In genomic region chr19:4119716-4120487, GRCm38 (mm10) we compare ENCODE assay signal across 8 mouse cellular contexts. TPM values are rescaled to one million over a fixed set of nuclear protein-coding genes. Genes with fewer than 3 reads are reported as not detected.
DNase-seq lines count a peak whose midpoint lies in the region; ATAC-seq and TF ChIP-seq lines count a peak whose summit lies in the region.
"Had no signal": no experiment of that assay in that cellular context is flagged by ENCODE, and none has a peak within 500 bp of the region (broad histone marks: within the 10 kb centered on the region; RNA-seq: fewer than 3 reads in every experiment).

No protein-coding gene starts in this region.

- ATAC-seq in megakaryocyte, adult 5-6 weeks (ENCODE audit: poor library complexity, severe bottlenecking), result no peak
- ATAC-seq in embryonic facial prominence, embryonic 12.5 days (ENCODE audit: insufficient number of reproducible peaks, insufficient read depth, low FRiP score, low TSS enrichment), result no peak
- no peak for ATAC-seq in hindbrain, postnatal 0 days
- ATAC-seq in neural tube, embryonic 15.5 days (ENCODE audit: low FRiP score), result no peak
- no peak for ATAC-seq in frontal cortex, adult (ENCODE audit: low TSS enrichment)

- no peak for DNase-seq in hindbrain, postnatal 0 days (ENCODE audit: low spot score)
- DNase-seq in gastrocnemius, adult 18-20 months (ENCODE audit: low spot score), result no peak

- peaks cover 97% of the 10 kb centered on the region for H3K4me1 ChIP-seq in megakaryocyte, embryonic 14.5 days
- H3K4me1 ChIP-seq in embryonic facial prominence, embryonic 12.5 days, result 0 out of 2 replicates have a peak, but pooled peaks cover 9% of the 10 kb centered on the region
- H3K4me1 ChIP-seq in hindbrain, postnatal 0 days (ENCODE audit: insufficient read depth, low read length), result peaks cover 8% of the 10 kb centered on the region
- H3K4me1 ChIP-seq in neural tube, embryonic 15.5 days, result peaks cover 21% of the 10 kb centered on the region

- H3K9ac ChIP-seq in embryonic facial prominence, embryonic 12.5 days, result no peak overlapping the region
- H3K9ac ChIP-seq in hindbrain, postnatal 0 days (replicated peaks; ENCODE audit: low read length), result no peak overlapping the region
- H3K9ac ChIP-seq in neural tube, embryonic 15.5 days (replicated peaks), result peak overlapping the region; percentile 21; the same call in 1 of the 2 replicates

- H3K4me3 ChIP-seq in megakaryocyte, embryonic 14.5 days (replicated peaks), result peak overlapping the region; percentile 95
- peak overlapping the region; percentile 51; the same call in 1 of the 2 replicates for H3K4me3 ChIP-seq in embryonic facial prominence, embryonic 12.5 days
- no peak overlapping the region for H3K4me3 ChIP-seq in hindbrain, postnatal 0 days (ENCODE audit: low read length)
- H3K4me3 ChIP-seq in neural tube, embryonic 15.5 days (replicated peaks), result peak overlapping the region; percentile 62

- no peaks in the 10 kb centered on the region for H3K9me3 ChIP-seq in megakaryocyte, embryonic 14.5 days
- H3K9me3 ChIP-seq in embryonic facial prominence, embryonic 12.5 days, result no peaks in the 10 kb centered on the region
- H3K9me3 ChIP-seq in hindbrain, postnatal 0 days (ENCODE audit: low read length), result no peaks in the 10 kb centered on the region
- H3K9me3 ChIP-seq in neural tube, embryonic 15.5 days (replicated peaks), result no peaks in the 10 kb centered on the region

- no peak overlapping the region for H3K27ac ChIP-seq in embryonic facial prominence, embryonic 12.5 days
- no peak overlapping the region for H3K27ac ChIP-seq in hindbrain, postnatal 0 days
- no peak overlapping the region for H3K27ac ChIP-seq in neural tube, embryonic 15.5 days (replicated peaks)

- H3K36me3 ChIP-seq in megakaryocyte, embryonic 14.5 days (replicated peaks; ENCODE audit: low read length), result peaks cover 56% of the 10 kb centered on the region
- peaks cover 34% of the 10 kb centered on the region for H3K36me3 ChIP-seq in embryonic facial prominence, embryonic 12.5 days
- H3K36me3 ChIP-seq in hindbrain, postnatal 0 days (ENCODE audit: insufficient read depth, low read length), result peaks cover 10% of the 10 kb centered on the region; the same call in 1 of the 2 replicates
- peaks cover 34% of the 10 kb centered on the region for H3K36me3 ChIP-seq in neural tube, embryonic 15.5 days

- no peaks in the 10 kb centered on the region for H3K27me3 ChIP-seq in megakaryocyte, embryonic 14.5 days (replicated peaks)
- no peaks in the 10 kb centered on the region for H3K27me3 ChIP-seq in embryonic facial prominence, embryonic 12.5 days
- no peaks in the 10 kb centered on the region for H3K27me3 ChIP-seq in hindbrain, postnatal 0 days (ENCODE audit: insufficient read depth, low read length)
- no peaks in the 10 kb centered on the region for H3K27me3 ChIP-seq in neural tube, embryonic 15.5 days (replicated peaks)

- peak overlapping the region; percentile 54 for H3K4me2 ChIP-seq in embryonic facial prominence, embryonic 12.5 days (replicated peaks)
- H3K4me2 ChIP-seq in hindbrain, postnatal 0 days (ENCODE audit: low read depth, low read length), result peak overlapping the region; percentile 50; the same call in 1 of the 2 replicates
- H3K4me2 ChIP-seq in neural tube, embryonic 15.5 days, result peak overlapping the region; percentile 48

- no peak for TF ChIP-seq CTCF in hindbrain, postnatal 0 days (IDR thresholded peaks at IDR 0.05; ENCODE audit: low read depth)

- WGBS in embryonic facial prominence, embryonic 12.5 days, result 88% methylated on average over 6 of the region's 6 CpGs
- WGBS in hindbrain, postnatal 0 days, result 92% methylated on average over 6 of the region's 6 CpGs
- 88% methylated on average over 6 of the region's 6 CpGs for WGBS in neural tube, embryonic 15.5 days

RNA-seq across cellular contexts. Expression of gene Aip, which starts 5.8 kb away (rescaled TPM):
- 293 and 434 TPM in 2 replicates for polyA plus RNA-seq in megakaryocyte, embryonic 14.5 days (2012; ENCODE audit: insufficient read depth, low replicate concordance)
- total RNA-seq in megakaryocyte, adult 5-6 weeks (2015), result 111 and 139 TPM in 2 replicates
- total RNA-seq in megakaryocyte, adult 5-6 weeks (2017), result 72.5 and 76.7 TPM in 2 replicates
- polyA plus RNA-seq in embryonic facial prominence, embryonic 12.5 days (2016; fragmentation: Nextera tagmentation; extraction: Ambion mirVana), result 85.2 and 90.8 TPM in 2 replicates
- 33.4 and 38.2 TPM in 2 replicates for total RNA-seq in hindbrain, postnatal 0 days (2014; rRNA removed)
- 89.4 and 94.3 TPM in 2 replicates for polyA plus RNA-seq in hindbrain, postnatal 0 days (2015; fragmentation: Nextera tagmentation; extraction: Ambion mirVana)
- 105 and 111 TPM in 2 replicates for polyA plus RNA-seq in neural tube, embryonic 15.5 days (2015; fragmentation: Nextera tagmentation; extraction: Ambion mirVana)
- total RNA-seq in gastrocnemius, adult 18-20 months (2021), result 10 to 100 TPM; 82.2 to 84.7 TPM

RNA-seq across cellular contexts. Expression of gene Gpr152, which starts 19.7 kb away (rescaled TPM):
- polyA plus RNA-seq in megakaryocyte, embryonic 14.5 days (2012; ENCODE audit: insufficient read depth, low replicate concordance), result not detected in 2 replicates
- not detected in 2 replicates for total RNA-seq in megakaryocyte, adult 5-6 weeks (2015)
- not detected in 2 replicates for total RNA-seq in megakaryocyte, adult 5-6 weeks (2017)
- polyA plus RNA-seq in embryonic facial prominence, embryonic 12.5 days (2016; fragmentation: Nextera tagmentation; extraction: Ambion mirVana), result not detected in 2 replicates
- 0.37 TPM in 1 of 2 replicates, not detected in the other for total RNA-seq in hindbrain, postnatal 0 days (2014; rRNA removed)
- polyA plus RNA-seq in hindbrain, postnatal 0 days (2015; fragmentation: Nextera tagmentation; extraction: Ambion mirVana), result 0.05 TPM in 1 of 2 replicates, not detected in the other
- polyA plus RNA-seq in neural tube, embryonic 15.5 days (2015; fragmentation: Nextera tagmentation; extraction: Ambion mirVana), result not detected in 2 replicates
- not detected for total RNA-seq in gastrocnemius, adult 18-20 months (2021)
- polyA plus RNA-seq: macrophage had no signal

RNA-seq across cellular contexts. Expression of gene Pitpnm1, which starts 20.1 kb away (rescaled TPM):
- polyA plus RNA-seq in megakaryocyte, embryonic 14.5 days (2012; ENCODE audit: insufficient read depth, low replicate concordance), result 122 and 153 TPM in 2 replicates
- 38.3 and 47.7 TPM in 2 replicates for total RNA-seq in megakaryocyte, adult 5-6 weeks (2015)
- total RNA-seq in megakaryocyte, adult 5-6 weeks (2017), result 30.2 and 38.9 TPM in 2 replicates
- polyA plus RNA-seq in embryonic facial prominence, embryonic 12.5 days (2016; fragmentation: Nextera tagmentation; extraction: Ambion mirVana), result 8.9 and 10.9 TPM in 2 replicates
- total RNA-seq in hindbrain, postnatal 0 days (2014; rRNA removed), result 134 and 142 TPM in 2 replicates
- 88.0 and 91.9 TPM in 2 replicates for polyA plus RNA-seq in hindbrain, postnatal 0 days (2015; fragmentation: Nextera tagmentation; extraction: Ambion mirVana)
- polyA plus RNA-seq in neural tube, embryonic 15.5 days (2015; fragmentation: Nextera tagmentation; extraction: Ambion mirVana), result 72.1 and 80.9 TPM in 2 replicates
- 1 to 10 TPM; 2.0 to 3.7 TPM for total RNA-seq in gastrocnemius, adult 18-20 months (2021)

RNA-seq across cellular contexts. Expression of gene Cdk2ap2, which starts 22.9 kb away (rescaled TPM):
- 140 and 181 TPM in 2 replicates for polyA plus RNA-seq in megakaryocyte, embryonic 14.5 days (2012; ENCODE audit: insufficient read depth, low replicate concordance)
- 245 and 277 TPM in 2 replicates for total RNA-seq in megakaryocyte, adult 5-6 weeks (2015)
- 72.9 and 83.4 TPM in 2 replicates for total RNA-seq in megakaryocyte, adult 5-6 weeks (2017)
- polyA plus RNA-seq in embryonic facial prominence, embryonic 12.5 days (2016; fragmentation: Nextera tagmentation; extraction: Ambion mirVana), result 55.6 and 55.7 TPM in 2 replicates
- total RNA-seq in hindbrain, postnatal 0 days (2014; rRNA removed), result 49.4 and 57.5 TPM in 2 replicates
- 63.9 and 64.6 TPM in 2 replicates for polyA plus RNA-seq in hindbrain, postnatal 0 days (2015; fragmentation: Nextera tagmentation; extraction: Ambion mirVana)
- polyA plus RNA-seq in neural tube, embryonic 15.5 days (2015; fragmentation: Nextera tagmentation; extraction: Ambion mirVana), result 88.7 and 99.0 TPM in 2 replicates
- 10 to 100 TPM; 18.7 to 19.9 TPM for total RNA-seq in gastrocnemius, adult 18-20 months (2021)

RNA-seq across cellular contexts. Expression of gene Cabp4, which starts 23.9 kb away (rescaled TPM):
- polyA plus RNA-seq in megakaryocyte, embryonic 14.5 days (2012; ENCODE audit: insufficient read depth, low replicate concordance), result 0.51 and 1.2 TPM in 2 replicates
- 0.14 and 0.22 TPM in 2 replicates for total RNA-seq in megakaryocyte, adult 5-6 weeks (2015)
- total RNA-seq in megakaryocyte, adult 5-6 weeks (2017), result not detected in 2 replicates
- not detected in 2 replicates for polyA plus RNA-seq in embryonic facial prominence, embryonic 12.5 days (2016; fragmentation: Nextera tagmentation; extraction: Ambion mirVana)
- total RNA-seq in hindbrain, postnatal 0 days (2014; rRNA removed), result not detected in 2 replicates
- polyA plus RNA-seq in hindbrain, postnatal 0 days (2015; fragmentation: Nextera tagmentation; extraction: Ambion mirVana), result 0.29 and 0.51 TPM in 2 replicates
- polyA plus RNA-seq in neural tube, embryonic 15.5 days (2015; fragmentation: Nextera tagmentation; extraction: Ambion mirVana), result 0.20 and 0.28 TPM in 2 replicates
- not detected for total RNA-seq in gastrocnemius, adult 18-20 months (2021)
- polyA plus RNA-seq: macrophage had no signal
